Mouse (Mus musculus) liver, embryonic 13.5 days (tissue): Measurements from ENCODE around the gene Csnk2b. TPM values are rescaled to one million over a fixed set of nuclear protein-coding genes. Genes with fewer than 3 reads are reported as not detected.

Experiments
- ATAC-seq: fragments of 200-750 bp; cut with Nextera tagmentation; 2 replicates; pipeline ENCODE4 v1.8.0; 2017; ENCODE audit warnings: low read depth, mild to moderate bottlenecking, moderate number of reproducible peaks, moderate library complexity
- DNase-seq: peaks from one replicate; pipeline ENCODE4 v3.0.0; 2022
- H3K27ac ChIP-seq: fragments of 300-500 bp; sonication (generic); 2 replicates; pipeline ENCODE4 v1.5.1; 2015; ENCODE audit warnings: moderate library complexity, mild to moderate bottlenecking, inconsistent platforms
- H3K27me3 ChIP-seq: fragments of 300-500 bp; sonication (generic); 2 replicates; pipeline ENCODE4 v1.6.1; 2015; ENCODE audit warnings: mild to moderate bottlenecking, inconsistent platforms
- H3K36me3 ChIP-seq: fragments of 300-500 bp; sonication (generic); 2 replicates; pipeline ENCODE4 v1.6.1; 2015; ENCODE audit warnings: mild to moderate bottlenecking, inconsistent platforms
- H3K4me1 ChIP-seq: fragments of 300-500 bp; sonication (generic); replicated peaks from 2 replicates; pipeline ENCODE4 v1.6.1; 2015; ENCODE audit warnings: inconsistent platforms
- H3K4me2 ChIP-seq: fragments of 300-500 bp; sonication (generic); 2 replicates; pipeline ENCODE4 v1.6.1; 2015; ENCODE audit warnings: inconsistent platforms, mild to moderate bottlenecking, moderate library complexity
- H3K4me3 ChIP-seq: fragments of 300-500 bp; sonication (generic); replicated peaks from 2 replicates; pipeline ENCODE4 v1.5.1; 2015; ENCODE audit warnings: mild to moderate bottlenecking, inconsistent platforms
- H3K9ac ChIP-seq: fragments of 300-500 bp; sonication (generic); 2 replicates; pipeline ENCODE4 v1.6.1; 2015; ENCODE audit warnings: mild to moderate bottlenecking, inconsistent platforms
- H3K9me3 ChIP-seq: fragments of 300-500 bp; sonication (generic); replicated peaks from 2 replicates; pipeline ENCODE4 v1.6.1; 2016; ENCODE audit warnings: inconsistent platforms
- WGBS: fragments of 180-500 bp; shearing (Covaris S2); methylation state at CpG from one replicate; pipeline ENCODE4 v1.1.7; 2015; ENCODE audit not compliant: insufficient replicate concordance; 5-methylcytosine and 5-hydroxymethylcytosine counted together
- polyA plus RNA-seq: library from polyadenylated mRNA; unstranded; fragments of >200 nt; fragmentation: Nextera tagmentation; extraction: Ambion mirVana; gene quantifications from 2 replicates; pipeline ENCODE4 v1.2.1, GENCODE M21; 2015

Csnk2b gene
- polyA plus RNA-seq, 1 experiment from 2014 or later, result 182 TPM

- WGBS, result 83% methylated on average over 11 of the region's 11 CpGs
- H3K4me3 ChIP-seq, result no peak overlapping the region
- no peak overlapping the region for H3K27ac ChIP-seq
- H3K36me3 ChIP-seq, result peaks cover 66% of the 10 kb centered on the region
- no peak for ATAC-seq
- peaks cover 40% of the 10 kb centered on the region for H3K4me1 ChIP-seq
- H3K27me3 ChIP-seq, result no peaks in the 10 kb centered on the region
- DNase-seq, result no peak
- no peaks in the 10 kb centered on the region for H3K9me3 ChIP-seq
- peak overlapping the region; percentile 16; the same call in 1 of the 2 replicates for H3K4me2 ChIP-seq
- no peak overlapping the region for H3K9ac ChIP-seq
These were observed 39.6 kb upstream of the Csnk2b start for GRCm38 (mm10) chr17:35161421-35161820.

- Histone ChIP-seq H3K9me3 (no peaks in the 10 kb centered on the region), H3K9ac (no peak overlapping the region), H3K27me3 (no peaks in the 10 kb centered on the region), H3K4me1 (peaks cover 32% of the 10 kb centered on the region), H3K4me2 (no peak overlapping the region), H3K27ac (no peak overlapping the region), H3K4me3 (no peak overlapping the region), H3K36me3 (peaks cover 84% of the 10 kb centered on the region)
- no peak for DNase-seq
- ATAC-seq, result no peak
- WGBS, result 83% methylated on average over 7 of the region's 7 CpGs
These were observed 37.8 kb upstream of the Csnk2b start for GRCm38 (mm10) chr17:35159638-35160037.

DNA sequence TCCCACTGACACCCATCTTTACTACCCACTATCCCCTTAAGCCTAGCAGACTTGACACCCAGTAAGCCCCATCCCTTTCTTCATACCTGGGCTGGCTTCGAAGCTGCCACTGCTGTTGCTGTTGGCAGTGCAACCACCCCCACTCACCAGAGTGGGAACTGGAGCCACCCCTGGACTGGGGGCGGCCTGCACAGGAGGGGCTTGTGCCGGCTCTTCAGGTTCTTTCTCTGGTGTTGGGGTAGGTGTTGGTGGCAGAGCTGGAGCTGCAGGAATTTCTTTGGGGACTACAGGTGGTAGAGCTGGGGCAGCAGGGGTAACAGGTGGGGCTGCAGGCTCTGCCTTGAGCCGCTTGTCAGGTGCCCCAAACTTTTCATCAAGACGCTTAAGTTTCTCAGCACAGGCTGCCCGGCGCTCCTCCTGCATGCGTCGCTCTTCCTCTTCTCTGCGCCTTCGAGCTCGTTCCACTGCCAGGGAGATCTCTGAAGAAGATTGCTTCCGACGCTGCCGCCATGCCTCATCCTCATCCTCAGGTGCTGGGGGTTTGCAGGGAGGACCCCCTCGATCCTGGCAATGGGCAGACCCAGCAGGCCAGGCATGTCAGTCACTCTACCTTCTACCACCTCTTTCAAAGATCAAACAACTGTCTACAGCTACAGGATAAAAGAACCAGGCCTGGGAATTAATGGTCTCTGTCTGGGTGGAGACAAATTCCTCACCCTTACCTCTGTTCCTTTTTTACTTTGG, 37.2 kb upstream of the Csnk2b start:
- DNase-seq (no peak), ATAC-seq (no peak)
- Histone ChIP-seq H3K4me1 (peaks cover 33% of the 10 kb centered on the region), H3K36me3 (peaks cover 90% of the 10 kb centered on the region), H3K4me3 (no peak overlapping the region), H3K9me3 (no peaks in the 10 kb centered on the region), H3K4me2 (no peak overlapping the region), H3K27me3 (no peaks in the 10 kb centered on the region), H3K27ac (no peak overlapping the region), H3K9ac (no peak overlapping the region)
- WGBS, result 84% methylated on average over 16 of the region's 16 CpGs

GRCm38 (mm10) chr17:35157661-35158175, 35.9 kb upstream of the Csnk2b start:
- H3K4me3 ChIP-seq, result no peak overlapping the region
- H3K27me3 ChIP-seq, result no peaks in the 10 kb centered on the region
- peaks cover 21% of the 10 kb centered on the region for H3K4me1 ChIP-seq
- H3K4me2 ChIP-seq, result no peak overlapping the region
- 87% methylated on average over 8 of the region's 8 CpGs for WGBS
- no peaks in the 10 kb centered on the region for H3K9me3 ChIP-seq
- no peak overlapping the region for H3K27ac ChIP-seq
- H3K36me3 ChIP-seq, result peaks cover 100% of the 10 kb centered on the region
- no peak for ATAC-seq
- DNase-seq, result no peak
- H3K9ac ChIP-seq, result no peak overlapping the region

- DNase-seq (no peak), ATAC-seq (no peak)
- H3K36me3 ChIP-seq, result peaks cover 100% of the 10 kb centered on the region
- 80% methylated on average over 8 of the region's 8 CpGs for WGBS
- no peaks in the 10 kb centered on the region for H3K27me3 ChIP-seq
- peaks cover 17% of the 10 kb centered on the region for H3K4me1 ChIP-seq
- H3K9me3 ChIP-seq, result no peaks in the 10 kb centered on the region
- no peak overlapping the region for H3K4me2 ChIP-seq
- no peak overlapping the region for H3K27ac ChIP-seq
- H3K4me3 ChIP-seq, result no peak overlapping the region
- H3K9ac ChIP-seq, result no peak overlapping the region
These were observed 35.4 kb upstream of the Csnk2b start for GRCm38 (mm10) chr17:35157254-35157653.

- H3K4me3 ChIP-seq, result no peak overlapping the region
- H3K27me3 ChIP-seq, result no peaks in the 10 kb centered on the region
- WGBS, result 87% methylated on average over 33 of the region's 33 CpGs
- DNase-seq (no peak), ATAC-seq (no peak)
- H3K27ac ChIP-seq, result no peak overlapping the region
- H3K9ac ChIP-seq, result no peak overlapping the region
- H3K36me3 ChIP-seq, result peaks cover 100% of the 10 kb centered on the region
- peaks cover 10% of the 10 kb centered on the region for H3K4me1 ChIP-seq
- H3K9me3 ChIP-seq, result no peaks in the 10 kb centered on the region
- H3K4me2 ChIP-seq, result no peak overlapping the region
These were observed 34.8 kb upstream of the Csnk2b start for GRCm38 (mm10) chr17:35156461-35157200.

GRCm38 (mm10) chr17:35155451-35155850, 33.6 kb upstream of the Csnk2b start:
- Histone ChIP-seq H3K4me3 (no peak overlapping the region), H3K4me1 (0 out of 2 replicates have a peak, but pooled peaks cover 6% of the 10 kb centered on the region), H3K36me3 (peaks cover 99% of the 10 kb centered on the region), H3K9ac (no peak overlapping the region), H3K9me3 (no peaks in the 10 kb centered on the region), H3K27me3 (no peaks in the 10 kb centered on the region), H3K4me2 (no peak overlapping the region), H3K27ac (no peak overlapping the region)
- no peak for ATAC-seq
- DNase-seq, result no peak
- WGBS, result 90% methylated on average over 12 of the region's 12 CpGs

- ATAC-seq, result no peak
- Histone ChIP-seq H3K36me3 (peaks cover 99% of the 10 kb centered on the region), H3K4me2 (no peak overlapping the region), H3K9me3 (no peaks in the 10 kb centered on the region), H3K27me3 (no peaks in the 10 kb centered on the region), H3K4me1 (0 out of 2 replicates have a peak, but pooled peaks cover 6% of the 10 kb centered on the region), H3K27ac (no peak overlapping the region), H3K9ac (no peak overlapping the region), H3K4me3 (no peak overlapping the region)
- 85% methylated on average over 7 of the region's 7 CpGs for WGBS
- DNase-seq, result no peak
These were observed 32.8 kb upstream of the Csnk2b start for GRCm38 (mm10) chr17:35154616-35155015.

- Histone ChIP-seq H3K4me3 (no peak overlapping the region), H3K36me3 (peaks cover 99% of the 10 kb centered on the region), H3K27ac (no peak overlapping the region), H3K27me3 (no peaks in the 10 kb centered on the region), H3K4me1 (0 out of 2 replicates have a peak, but pooled peaks cover 6% of the 10 kb centered on the region), H3K9me3 (no peaks in the 10 kb centered on the region), H3K9ac (no peak overlapping the region), H3K4me2 (no peak overlapping the region)
- DNase-seq (no peak), ATAC-seq (no peak)
- WGBS, result 86% methylated on average over 4 of the region's 4 CpGs
These were observed 32.1 kb upstream of the Csnk2b start for GRCm38 (mm10) chr17:35153931-35154330.

- 83% methylated on average over 9 of the region's 9 CpGs for WGBS
- ATAC-seq (no peak), DNase-seq (no peak)
These were observed 31.2 kb upstream of the Csnk2b start for GRCm38 (mm10) chr17:35153077-35153476.

GRCm38 (mm10) chr17:35152121-35152520, 30.3 kb upstream of the Csnk2b start:
- Histone ChIP-seq H3K27ac (no peak overlapping the region), H3K4me1 (0 out of 2 replicates have a peak, but pooled peaks cover 6% of the 10 kb centered on the region), H3K4me2 (no peak overlapping the region), H3K36me3 (peaks cover 98% of the 10 kb centered on the region), H3K4me3 (no peak overlapping the region), H3K9ac (no peak overlapping the region), H3K9me3 (no peaks in the 10 kb centered on the region), H3K27me3 (no peaks in the 10 kb centered on the region)
- ATAC-seq (no peak), DNase-seq (no peak)
- WGBS, result 93% methylated on average over 4 of the region's 4 CpGs

More at GRCm38 (mm10) chr17:35153077-35153476, 31.2 kb upstream of the Csnk2b start:
- Histone ChIP-seq H3K36me3 (peaks cover 99% of the 10 kb centered on the region), H3K9ac (no peak overlapping the region), H3K4me2 (no peak overlapping the region), H3K4me1 (0 out of 2 replicates have a peak, but pooled peaks cover 6% of the 10 kb centered on the region), H3K4me3 (no peak overlapping the region), H3K27ac (no peak overlapping the region), H3K9me3 (no peaks in the 10 kb centered on the region), H3K27me3 (no peaks in the 10 kb centered on the region)
